8 mouse cellular contexts compared by ENCODE assay signal in genomic region chr4:155490990-155491504, GRCm38 (mm10). TPM values are rescaled to one million over a fixed set of nuclear protein-coding genes. Genes with fewer than 3 reads are reported as not detected.
DNase-seq lines count a peak whose midpoint lies in the region; ATAC-seq and TF ChIP-seq lines count a peak whose summit lies in the region.

Gene Gnb1, plus strand, starts transcription at chr4:155491361.

- under 1% methylated on average over 36 of the region's 60 CpGs for WGBS in forebrain, postnatal 0 days
- WGBS in lung, embryonic 15.5 days = 0% methylated on average over 40 of the region's 60 CpGs

- H3K9me3 ChIP-seq in ES-E14 (ENCODE audit: control insufficient read depth, insufficient read depth, low read depth, low read length) = no peaks in the 10 kb centered on the region
- H3K9me3 ChIP-seq in forebrain, postnatal 0 days (ENCODE audit: low read length) = no peaks in the 10 kb centered on the region
- no peaks in the 10 kb centered on the region for H3K9me3 ChIP-seq in lung, embryonic 15.5 days

- H3K27ac ChIP-seq in ES-E14 (ENCODE audit: insufficient read depth, low read depth, low read length, poor library complexity, severe bottlenecking) = peak within 1 kb of the TSS; percentile 73
- peak within 1 kb of the TSS; percentile 97 for H3K27ac ChIP-seq in forebrain, postnatal 0 days (ENCODE audit: low read depth, low read length)
- H3K27ac ChIP-seq in lung, embryonic 15.5 days = peak within 1 kb of the TSS; percentile 89

- H3K4me2 ChIP-seq in forebrain, postnatal 0 days (ENCODE audit: low read depth) = peak within 1 kb of the TSS; percentile 79
- H3K4me2 ChIP-seq in lung, embryonic 15.5 days = peak within 1 kb of the TSS; percentile 78

- H3K4me1 ChIP-seq in ES-E14 (ENCODE audit: control insufficient read depth in 2 of 2, insufficient read depth in 2 of 2, low read length in 2 of 2, poor library complexity in 1 of 2) = peaks cover 0 to 17% of the 10 kb centered on the region in 2 experiments; a peak in 3 of 4 replicates
- peaks cover 25% of the 10 kb centered on the region for H3K4me1 ChIP-seq in forebrain, postnatal 0 days (ENCODE audit: insufficient read depth)
- peaks cover 63% of the 10 kb centered on the region for H3K4me1 ChIP-seq in lung, embryonic 15.5 days

- no peaks in the 10 kb centered on the region for H3K27me3 ChIP-seq in forebrain, postnatal 0 days (ENCODE audit: insufficient read depth, low read length)
- H3K27me3 ChIP-seq in lung, embryonic 15.5 days = no peaks in the 10 kb centered on the region

- in situ Hi-C loops in ES-E14 (cut with MboI; ENCODE audit: low sequenced_read_pairs in 2 of 2, unreplicated experiment in 2 of 2) = no loop called here

- peak within 1 kb of the TSS; percentile 85 to 98 for H3K4me3 ChIP-seq in ES-E14 (ENCODE audit: insufficient read depth in 1 of 2, low read depth in 1 of 2, low read length in 2 of 2, poor library complexity in 1 of 2, severe bottlenecking in 1 of 2)
- peak within 1 kb of the TSS; percentile 99 for H3K4me3 ChIP-seq in forebrain, postnatal 0 days (ENCODE audit: low read depth, low read length)
- peak within 1 kb of the TSS; percentile 97 for H3K4me3 ChIP-seq in lung, embryonic 15.5 days

- H3K36me3 ChIP-seq in ES-E14 (ENCODE audit: control insufficient read depth, insufficient read depth, low read length, poor library complexity, severe bottlenecking) = no peaks in the 10 kb centered on the region
- no peaks in the 10 kb centered on the region for H3K36me3 ChIP-seq in forebrain, postnatal 0 days (ENCODE audit: insufficient read depth)
- no peaks in the 10 kb centered on the region for H3K36me3 ChIP-seq in lung, embryonic 15.5 days

- peak; percentile 74 for DNase-seq in ES-E14 (ENCODE audit: low read depth, low spot score)
- DNase-seq in cerebellum, adult 18-20 months = peak; percentile 91 to 99
- peak; percentile 97 for DNase-seq in forebrain, postnatal 0 days
- peak; percentile 98 for DNase-seq in heart, postnatal 4 days
- DNase-seq in layer of hippocampus, adult 8-10 months (ENCODE audit: low spot score in 2 of 2) = peak; percentile 76 to 91
- DNase-seq in ovary, adult 18-20 months (ENCODE audit: low spot score) = peak; percentile 84
- peak; percentile 90 for DNase-seq in thymus, postnatal 0 days (ENCODE audit: low spot score)

- peak; percentile 90 for ATAC-seq in forebrain, postnatal 0 days
- peak; percentile 77 for ATAC-seq in lung, embryonic 15.5 days (ENCODE audit: borderline replicate concordance, extremely low read depth, low FRiP score, low TSS enrichment)

- peak; percentile 28; the same call in 1 of the 2 replicates for TF ChIP-seq CTCF in forebrain, postnatal 0 days (IDR thresholded peaks at IDR 0.05; ENCODE audit: low read depth)

- peak within 1 kb of the TSS; percentile 93 for H3K9ac ChIP-seq in ES-E14 (ENCODE audit: insufficient read depth, low read depth, low read length, poor library complexity, severe bottlenecking)
- peak within 1 kb of the TSS; percentile 99 for H3K9ac ChIP-seq in forebrain, postnatal 0 days
- H3K9ac ChIP-seq in lung, embryonic 15.5 days = peak within 1 kb of the TSS; percentile 99

TF ChIP-seq in ES-E14, 5 proteins besides CTCF, POLR2A, EP300 and RAD21:
- TF ChIP-seq CHD2 (IDR thresholded peaks at IDR 0.05; ENCODE audit: low read depth, low read length) = no peak
- TF ChIP-seq MAFK (IDR thresholded peaks at IDR 0.05; ENCODE audit: insufficient read depth, low read depth, low read length) = no peak
- TF ChIP-seq HCFC1 (IDR thresholded peaks at IDR 0.05; ENCODE audit: borderline replicate concordance, insufficient read depth, low read length) = peak; percentile 52; the same call in 1 of the 2 replicates
TF ChIP-seq in ES-E14: peak in this region for 1.

RNA-seq across cellular contexts. Expression of gene Gnb1, which starts in this region (rescaled TPM):
- total RNA-seq in ES-E14 (2012; rRNA removed) = 134 and 156 TPM in 2 replicates
- 252 and 268 TPM in 2 replicates for total RNA-seq in forebrain, postnatal 0 days (2014; rRNA removed)
- polyA plus RNA-seq in forebrain, postnatal 0 days (2015; fragmentation: Nextera tagmentation; extraction: Ambion mirVana) = 1,233 and 1,420 TPM in 2 replicates
- 100 to 1,000 TPM; 386 to 391 TPM for total RNA-seq in heart, postnatal 4 days (2021)
- total RNA-seq in layer of hippocampus, adult 8-10 months (2022) = 100 to 1,000 TPM; 649 to 753 (median 695) TPM
- polyA plus RNA-seq in lung, embryonic 15.5 days (2015; fragmentation: Nextera tagmentation; extraction: Ambion mirVana) = 527 and 534 TPM in 2 replicates
- 288 and 312 TPM in 2 replicates for polyA plus RNA-seq in thymus, postnatal 0 days (2015; fragmentation: Nextera tagmentation; extraction: Ambion mirVana)

Comparison
In these comparisons a context has a peak if more than half of its experiments do, and no peak if none do; other contexts are left out.
1. Peak in every context shown above with its lines: DNase-seq, ATAC-seq, H3K4me3 ChIP-seq and H3K27ac ChIP-seq.